Mouse (Mus musculus) midbrain, embryonic 12.5 days (tissue): Measurements from ENCODE around the gene Ntpcr. TPM values are rescaled to one million over a fixed set of nuclear protein-coding genes. Genes with fewer than 3 reads are reported as not detected.

ENCODE experiments used
- ATAC-seq: fragments of 200-750 bp; cut with Nextera tagmentation; 2 replicates; pipeline ENCODE4 v1.8.0; 2017; ENCODE audit warnings: low read depth, moderate TSS enrichment, moderate library complexity; ENCODE audit not compliant: low FRiP score
- H3K27ac ChIP-seq: fragments of 300-500 bp; sonication (generic); replicated peaks from 2 replicates; pipeline ENCODE4 v1.5.1; 2016; ENCODE audit warnings: mild to moderate bottlenecking
- H3K27me3 ChIP-seq: fragments of 300-500 bp; sonication (generic); 2 replicates; pipeline ENCODE4 v1.6.1; 2016; ENCODE audit warnings: mild to moderate bottlenecking
- H3K36me3 ChIP-seq: fragments of 300-500 bp; sonication (generic); 2 replicates; pipeline ENCODE4 v1.6.1; 2016
- H3K4me1 ChIP-seq: fragments of 300-500 bp; sonication (generic); 2 replicates; pipeline ENCODE4 v1.6.1; 2016
- H3K4me2 ChIP-seq: fragments of 300-500 bp; sonication (generic); replicated peaks from 2 replicates; pipeline ENCODE4 v1.6.1; 2016; ENCODE audit warnings: mild to moderate bottlenecking, moderate library complexity
- H3K4me3 ChIP-seq: fragments of 300-500 bp; sonication (generic); 2 replicates; pipeline ENCODE4 v1.5.1; 2016; ENCODE audit warnings: mild to moderate bottlenecking
- H3K9ac ChIP-seq: fragments of 300-500 bp; sonication (generic); replicated peaks from 2 replicates; pipeline ENCODE4 v1.6.1; 2016; ENCODE audit warnings: mild to moderate bottlenecking, moderate library complexity
- H3K9me3 ChIP-seq: fragments of 300-500 bp; sonication (generic); 2 replicates; pipeline ENCODE4 v1.6.1; 2016; ENCODE audit warnings: mild to moderate bottlenecking
- whole genome bisulfite sequencing: fragments of 180-500 bp; shearing (Covaris S2); methylation state at CpG from one replicate; pipeline ENCODE4 v1.1.7; 2016; 5-methylcytosine and 5-hydroxymethylcytosine counted together
- polyA plus RNA-seq: library from polyadenylated mRNA; unstranded; fragments of >200 nt; fragmentation: Nextera tagmentation; extraction: Ambion mirVana; gene quantifications from 2 replicates; pipeline ENCODE4 v1.2.1, GENCODE M21; 2016

Gene Ntpcr
- polyA plus RNA-seq, 1 experiment from 2014 or later: 16.8 TPM

DNA sequence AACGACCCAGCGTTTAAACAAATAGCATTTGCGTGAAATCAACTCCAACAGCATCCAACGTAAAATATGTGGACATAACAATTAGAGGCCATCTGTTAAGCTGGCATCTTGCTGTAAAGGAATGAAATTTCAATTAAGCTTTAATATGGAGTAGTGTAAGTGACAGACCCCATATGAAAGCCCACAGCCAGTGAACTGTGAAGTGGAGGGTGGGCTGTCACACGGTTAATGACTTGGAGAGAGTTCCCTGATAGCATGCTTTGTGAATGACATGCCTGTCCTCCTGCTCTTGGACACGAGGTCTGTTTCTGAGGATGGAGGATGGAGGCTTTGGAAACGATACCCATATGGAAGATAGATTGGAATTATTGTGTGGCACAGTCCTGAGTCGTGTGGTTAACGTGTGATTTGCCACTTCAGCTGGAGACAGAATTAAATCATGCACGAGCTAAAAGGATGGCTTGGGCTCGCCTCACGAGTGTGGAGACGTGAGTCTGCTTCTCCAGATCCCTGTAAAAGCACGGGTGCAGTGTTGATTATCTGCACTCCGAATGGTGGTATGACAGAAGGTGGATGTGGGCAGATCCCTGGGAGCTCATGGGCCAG is 26.8 kb upstream of the Ntpcr start:
- no peak overlapping the region for H3K27ac ChIP-seq
- no peaks in the 10 kb centered on the region for H3K27me3 ChIP-seq
- no peak for ATAC-seq

DNA sequence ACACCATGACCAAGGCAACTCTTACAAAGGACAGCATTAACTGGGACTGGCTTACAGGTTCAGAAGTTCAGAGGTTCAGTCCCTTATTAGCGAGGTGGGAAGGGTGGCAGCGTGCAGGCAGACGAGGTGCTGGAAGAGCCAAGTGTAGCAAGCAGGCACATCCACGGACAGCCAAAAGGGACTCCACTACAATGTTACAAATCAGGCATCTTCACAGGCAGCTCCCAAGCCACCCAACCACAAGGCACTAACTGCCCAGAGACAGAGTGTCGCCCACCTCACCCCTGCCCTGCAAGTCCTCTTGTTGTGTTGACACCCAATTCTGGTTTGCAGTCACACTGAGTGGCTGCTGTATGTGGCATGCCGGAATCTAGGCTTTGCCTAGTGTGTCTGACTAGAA is 25.3 kb upstream of the Ntpcr start:
- H3K27ac ChIP-seq: no peak overlapping the region
- ATAC-seq: no peak

More for the DNA sequence above, 26.8 kb upstream of the Ntpcr start:
- no peak overlapping the region for H3K4me2 ChIP-seq
- no peak overlapping the region for H3K9ac ChIP-seq
- H3K36me3 ChIP-seq: no peaks in the 10 kb centered on the region
- 0 out of 2 replicates have a peak, but pooled peaks cover 5% of the 10 kb centered on the region for H3K9me3 ChIP-seq
- 76% methylated on average over 15 of the region's 15 CpGs for WGBS
- H3K4me3 ChIP-seq: no peak overlapping the region
- H3K4me1 ChIP-seq: 0 out of 2 replicates have a peak, but pooled peaks cover 7% of the 10 kb centered on the region

DNA sequence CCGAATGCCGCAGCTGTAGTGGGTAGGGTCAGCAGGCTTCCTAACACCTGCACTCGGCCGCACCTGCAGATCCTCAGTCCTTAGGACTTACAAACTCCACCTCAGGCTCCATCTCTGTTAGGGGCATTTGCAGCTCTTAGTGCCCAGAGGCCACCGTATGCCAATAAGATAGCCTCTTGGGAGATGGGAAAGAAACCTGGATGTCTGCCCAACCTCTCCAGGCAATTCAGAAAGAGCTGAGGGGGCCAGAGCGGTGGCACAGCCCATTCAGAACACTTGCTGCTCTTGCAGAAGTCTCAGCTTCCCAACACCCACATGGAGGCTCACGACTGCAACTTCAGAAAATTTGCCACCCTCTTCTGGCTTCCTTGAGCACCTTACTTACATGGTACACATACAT is 23.9 kb upstream of the Ntpcr start:
- Histone ChIP-seq H3K4me1 (0 out of 2 replicates have a peak, but pooled peaks cover 7% of the 10 kb centered on the region), H3K9ac (no peak overlapping the region), H3K4me2 (no peak overlapping the region), H3K4me3 (no peak overlapping the region), H3K27me3 (no peaks in the 10 kb centered on the region), H3K9me3 (no peaks in the 10 kb centered on the region), H3K27ac (no peak overlapping the region), H3K36me3 (no peaks in the 10 kb centered on the region)
- ATAC-seq: no peak
- 91% methylated on average over 7 of the region's 7 CpGs for WGBS

More for the DNA sequence above, 25.3 kb upstream of the Ntpcr start:
- 96% methylated on average over 6 of the region's 6 CpGs for WGBS
- H3K36me3 ChIP-seq: no peaks in the 10 kb centered on the region
- H3K9me3 ChIP-seq: no peaks in the 10 kb centered on the region
- H3K27me3 ChIP-seq: no peaks in the 10 kb centered on the region
- H3K4me3 ChIP-seq: no peak overlapping the region
- no peak overlapping the region for H3K4me2 ChIP-seq
- H3K4me1 ChIP-seq: 0 out of 2 replicates have a peak, but pooled peaks cover 7% of the 10 kb centered on the region
- H3K9ac ChIP-seq: no peak overlapping the region

DNA sequence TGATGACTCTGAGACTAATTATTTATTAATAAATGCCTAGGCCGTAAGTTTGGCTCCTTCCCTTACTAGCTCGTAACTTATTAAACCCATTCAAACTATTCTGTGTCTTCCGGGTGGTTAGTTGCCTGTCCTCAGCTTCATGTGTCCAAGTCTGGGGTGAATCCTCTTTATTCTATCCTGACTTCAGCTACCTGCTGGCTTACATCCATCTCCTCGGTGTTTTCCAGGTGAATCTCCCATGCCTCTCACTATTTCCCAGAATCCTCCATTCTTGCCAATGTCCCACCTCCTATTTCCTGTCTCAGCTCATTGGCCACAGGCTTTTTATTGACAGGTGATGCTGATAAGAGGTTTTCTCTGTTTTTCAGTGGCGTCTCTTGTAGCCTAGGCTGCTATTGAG is 20.6 kb upstream of the Ntpcr start:
- no peak overlapping the region for H3K27ac ChIP-seq
- no peaks in the 10 kb centered on the region for H3K9me3 ChIP-seq
- no peak overlapping the region for H3K4me3 ChIP-seq
- no peaks in the 10 kb centered on the region for H3K4me1 ChIP-seq
- no peaks in the 10 kb centered on the region for H3K36me3 ChIP-seq
- H3K4me2 ChIP-seq: no peak overlapping the region
- H3K9ac ChIP-seq: no peak overlapping the region
- 95% methylated on average over 5 of the region's 5 CpGs for WGBS
- H3K27me3 ChIP-seq: no peaks in the 10 kb centered on the region
- ATAC-seq: no peak

DNA sequence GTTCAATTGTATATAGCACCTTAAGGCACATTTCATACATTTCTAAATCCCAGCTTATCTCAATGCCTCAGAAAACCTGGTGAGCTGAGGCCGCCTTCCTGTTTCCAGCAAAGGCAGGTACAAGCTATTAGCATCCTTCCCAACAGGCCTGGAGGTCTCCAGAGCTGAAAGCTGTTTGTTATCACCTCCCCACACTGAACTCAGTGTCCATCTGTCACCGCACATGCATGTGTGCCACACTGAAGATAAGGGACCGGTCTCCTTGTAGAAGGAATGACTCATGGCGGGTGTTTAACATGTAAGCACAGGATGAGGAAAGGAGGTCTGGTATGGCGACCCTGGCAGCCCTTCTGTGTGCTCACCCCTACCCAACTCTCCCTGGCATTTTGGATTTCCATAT is 18.2 kb upstream of the Ntpcr start:
- no peak for ATAC-seq
- no peaks in the 10 kb centered on the region for H3K27me3 ChIP-seq
- 83% methylated on average over 5 of the region's 5 CpGs for WGBS
- no peak overlapping the region for H3K4me2 ChIP-seq
- no peak overlapping the region for H3K9ac ChIP-seq
- H3K4me1 ChIP-seq: no peaks in the 10 kb centered on the region
- no peak overlapping the region for H3K27ac ChIP-seq
- H3K36me3 ChIP-seq: no peaks in the 10 kb centered on the region
- H3K4me3 ChIP-seq: no peak overlapping the region
- H3K9me3 ChIP-seq: no peaks in the 10 kb centered on the region

DNA sequence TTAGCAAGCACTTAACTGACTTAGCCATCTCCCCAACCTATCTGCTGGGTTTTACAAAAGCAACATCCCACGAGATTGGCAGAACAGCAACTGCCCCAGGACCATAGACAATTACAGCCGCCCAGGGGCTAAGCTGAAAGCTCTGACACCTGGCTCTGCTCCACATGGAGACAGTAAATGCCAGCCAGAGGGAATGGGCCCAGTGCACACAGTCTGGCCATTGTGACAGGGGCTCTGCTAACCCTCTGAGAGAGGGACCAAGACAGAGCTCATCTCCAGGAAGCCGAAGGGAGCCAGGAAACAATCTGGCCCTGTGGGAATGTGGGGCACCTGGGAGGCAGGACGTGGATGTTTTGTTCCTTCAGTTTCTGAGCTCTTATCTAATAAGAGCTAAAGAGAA is 13.6 kb upstream of the Ntpcr start:
- ATAC-seq: no peak
- H3K27me3 ChIP-seq: no peaks in the 10 kb centered on the region
- WGBS: 61% methylated on average over 4 of the region's 4 CpGs
- H3K27ac ChIP-seq: peak overlapping the region; percentile 20; the same call in 1 of the 2 replicates
- H3K9ac ChIP-seq: no peak overlapping the region
- H3K4me2 ChIP-seq: no peak overlapping the region
- H3K36me3 ChIP-seq: no peaks in the 10 kb centered on the region
- H3K9me3 ChIP-seq: no peaks in the 10 kb centered on the region
- H3K4me3 ChIP-seq: no peak overlapping the region
- H3K4me1 ChIP-seq: peaks cover 5% of the 10 kb centered on the region; the same call in 1 of the 2 replicates

DNA sequence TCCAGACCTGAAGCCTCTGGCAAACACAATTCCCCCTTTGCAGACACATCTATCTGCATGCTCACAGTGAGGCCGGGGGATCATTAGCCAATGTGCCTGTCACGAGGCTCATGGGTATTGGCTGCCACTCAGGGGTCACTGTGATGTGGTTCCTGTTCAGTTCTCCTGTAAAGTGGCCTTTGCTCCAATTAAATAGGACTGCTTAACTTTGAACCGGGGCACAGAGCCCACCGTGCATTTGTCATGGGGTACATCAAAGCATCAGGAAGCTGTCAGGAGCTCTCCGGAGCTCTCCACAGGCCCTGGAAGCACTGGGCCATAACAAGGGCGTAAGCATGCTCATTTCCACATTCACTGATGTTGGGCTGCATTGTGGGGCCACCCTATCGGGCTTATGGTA is 13.2 kb upstream of the Ntpcr start:
- 41% methylated on average over 7 of the region's 7 CpGs for WGBS
- H3K27me3 ChIP-seq: no peaks in the 10 kb centered on the region
- H3K4me1 ChIP-seq: peaks cover 5% of the 10 kb centered on the region; the same call in 1 of the 2 replicates
- H3K9ac ChIP-seq: no peak overlapping the region
- no peaks in the 10 kb centered on the region for H3K36me3 ChIP-seq
- peak overlapping the region; percentile 20; the same call in 1 of the 2 replicates for H3K27ac ChIP-seq
- no peak overlapping the region for H3K4me3 ChIP-seq
- ATAC-seq: 0 out of 2 replicates have a peak, but pooled peaks have one; percentile 19
- no peaks in the 10 kb centered on the region for H3K9me3 ChIP-seq
- no peak overlapping the region for H3K4me2 ChIP-seq

DNA sequence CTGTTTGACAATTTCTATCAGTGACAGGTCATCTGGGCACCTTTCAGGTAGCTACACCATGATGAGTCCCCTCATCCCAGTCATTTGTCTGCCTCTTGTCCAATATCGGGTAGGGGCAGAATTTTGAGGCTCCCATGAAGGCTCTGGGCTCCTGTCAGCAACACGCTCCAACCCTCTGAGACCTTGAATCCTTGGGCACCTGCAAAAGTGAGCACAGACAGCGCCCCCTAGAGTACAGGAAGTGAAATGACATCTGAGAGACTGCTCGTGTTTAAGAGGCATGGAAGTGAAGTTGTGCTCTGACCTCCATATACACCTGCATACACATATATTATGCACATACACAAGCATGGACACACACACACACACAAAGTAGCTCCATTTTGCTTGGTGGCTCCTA is 10.8 kb upstream of the Ntpcr start:
- Histone ChIP-seq H3K4me3 (no peak overlapping the region), H3K27ac (no peak overlapping the region), H3K9me3 (no peaks in the 10 kb centered on the region), H3K27me3 (no peaks in the 10 kb centered on the region; the same call in 1 of the 2 replicates), H3K36me3 (no peaks in the 10 kb centered on the region), H3K9ac (no peak overlapping the region), H3K4me1 (peaks cover 5% of the 10 kb centered on the region; the same call in 1 of the 2 replicates), H3K4me2 (no peak overlapping the region)
- 65% methylated on average over 4 of the region's 4 CpGs for WGBS
- ATAC-seq: no peak

DNA sequence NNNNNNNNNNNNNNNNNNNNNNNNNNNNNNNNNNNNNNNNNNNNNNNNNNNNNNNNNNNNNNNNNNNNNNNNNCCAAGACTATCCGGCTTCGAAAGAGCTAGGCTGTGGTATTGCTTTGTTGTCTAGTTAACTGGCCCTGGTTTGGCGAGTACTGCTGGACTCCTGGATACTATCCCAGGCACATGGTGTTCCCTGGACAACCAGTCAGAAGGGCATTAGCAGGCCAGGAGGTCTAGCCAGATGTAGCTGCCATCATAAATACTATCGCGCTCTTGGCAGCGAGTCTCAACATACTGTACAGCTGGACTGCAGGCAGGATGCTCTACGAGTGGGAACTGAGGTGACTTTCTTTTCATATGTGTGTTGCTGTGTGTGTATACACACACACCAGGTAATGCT is 7.1 kb upstream of the Ntpcr start:
- Histone ChIP-seq H3K9ac (no peak overlapping the region), H3K36me3 (no peaks in the 10 kb centered on the region), H3K27me3 (no peaks in the 10 kb centered on the region; the same call in 1 of the 2 replicates), H3K4me3 (no peak overlapping the region), H3K9me3 (no peaks in the 10 kb centered on the region), H3K4me1 (no peaks in the 10 kb centered on the region), H3K27ac (no peak overlapping the region), H3K4me2 (no peak overlapping the region)
- ATAC-seq: no peak
- 90% methylated on average over 7 of the region's 7 CpGs for WGBS

DNA sequence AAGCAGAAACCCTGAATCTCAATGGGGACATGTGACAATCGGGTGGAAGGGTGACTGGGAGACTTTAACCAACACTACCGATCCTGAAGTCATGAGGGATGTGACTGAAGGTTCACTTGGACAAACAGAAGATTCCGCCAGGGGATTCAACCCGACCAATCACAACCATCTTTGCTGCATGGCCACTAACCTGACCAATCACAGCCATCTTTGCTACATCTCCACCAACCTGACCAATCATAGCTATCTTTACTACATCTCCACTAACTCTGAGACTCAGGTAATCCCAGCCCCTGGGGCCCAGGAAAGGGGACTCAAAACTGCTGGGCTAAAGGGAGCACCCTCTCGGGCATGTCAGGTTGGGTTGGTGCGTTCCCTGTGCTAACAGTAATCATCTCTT is 6.3 kb upstream of the Ntpcr start:
- no peak overlapping the region for H3K4me2 ChIP-seq
- no peaks in the 10 kb centered on the region for H3K36me3 ChIP-seq
- H3K4me3 ChIP-seq: no peak overlapping the region
- 95% methylated on average over 6 of the region's 6 CpGs for WGBS
- no peaks in the 10 kb centered on the region for H3K4me1 ChIP-seq
- ATAC-seq: no peak
- no peak overlapping the region for H3K9ac ChIP-seq
- no peak overlapping the region for H3K27ac ChIP-seq
- H3K27me3 ChIP-seq: no peaks in the 10 kb centered on the region; the same call in 1 of the 2 replicates
- H3K9me3 ChIP-seq: no peaks in the 10 kb centered on the region

DNA sequence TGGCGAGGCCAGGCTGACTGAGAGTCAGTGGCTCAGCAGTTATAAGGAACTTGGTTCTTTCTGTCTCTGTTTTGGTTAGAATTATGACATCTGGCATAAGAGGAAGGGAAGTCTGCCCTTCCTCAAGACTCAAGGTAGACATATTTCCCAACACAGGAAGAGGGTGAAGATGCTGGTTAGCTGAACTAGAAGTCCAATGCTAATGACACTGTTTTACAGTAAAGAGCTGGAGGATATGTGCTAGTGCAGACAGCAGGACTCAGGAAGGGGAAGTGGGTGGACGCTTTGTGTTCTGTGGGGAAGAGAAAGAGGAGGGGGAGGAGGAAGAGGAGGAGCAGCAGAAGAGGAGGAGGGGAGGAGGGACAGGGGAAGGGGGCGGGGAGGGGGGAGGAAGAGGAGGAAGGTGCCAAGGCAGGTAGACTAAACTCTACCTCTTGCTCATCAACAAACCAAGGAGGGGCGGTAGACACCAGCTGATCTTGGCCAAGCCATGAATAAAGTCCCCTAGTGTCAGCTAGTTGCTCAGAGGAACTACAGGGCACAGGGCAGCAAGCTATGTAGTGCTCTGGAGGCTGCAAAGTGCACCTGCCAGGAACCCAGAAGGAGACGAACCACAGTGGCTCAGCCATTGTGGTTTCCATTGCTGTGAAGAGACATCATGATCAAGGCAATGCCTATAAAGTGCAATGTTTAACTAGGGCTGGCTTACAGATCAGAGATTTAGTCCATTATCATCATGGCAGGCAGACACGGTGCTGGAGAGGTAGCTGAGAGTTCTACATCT is 4.5 kb upstream of the Ntpcr start:
- WGBS: 75% methylated on average over 6 of the region's 6 CpGs
- H3K4me1 ChIP-seq: no peaks in the 10 kb centered on the region
- no peaks in the 10 kb centered on the region for H3K9me3 ChIP-seq
- no peak overlapping the region for H3K27ac ChIP-seq
- H3K4me2 ChIP-seq: no peak overlapping the region
- ATAC-seq: no peak
- no peak overlapping the region for H3K4me3 ChIP-seq
- no peaks in the 10 kb centered on the region; the same call in 1 of the 2 replicates for H3K27me3 ChIP-seq
- H3K36me3 ChIP-seq: no peaks in the 10 kb centered on the region
- H3K9ac ChIP-seq: no peak overlapping the region

DNA sequence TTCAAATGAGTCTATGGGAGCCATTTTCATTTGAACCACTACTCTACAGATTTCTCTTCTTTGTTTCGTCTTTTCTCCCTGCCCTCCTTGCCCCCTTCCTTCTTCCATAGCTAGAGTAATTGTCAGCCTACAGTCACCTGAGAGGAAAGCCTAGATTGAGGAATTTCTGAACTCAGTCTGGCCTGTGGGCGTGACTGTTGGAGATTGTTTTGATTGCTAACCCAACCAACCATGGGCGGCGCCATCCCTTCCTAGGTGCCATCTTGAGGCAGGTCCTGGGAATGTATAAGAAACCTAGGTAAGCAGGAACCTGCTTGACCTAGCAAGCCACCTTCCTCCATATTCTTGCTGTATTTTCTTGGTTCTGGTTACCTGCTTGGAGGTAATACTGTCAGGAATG is 3.6 kb upstream of the Ntpcr start:
- no peaks in the 10 kb centered on the region for H3K9me3 ChIP-seq
- ATAC-seq: no peak
- H3K4me1 ChIP-seq: no peaks in the 10 kb centered on the region
- no peak overlapping the region for H3K27ac ChIP-seq
- H3K27me3 ChIP-seq: no peaks in the 10 kb centered on the region; the same call in 1 of the 2 replicates
- no peak overlapping the region for H3K9ac ChIP-seq
- 91% methylated on average over 4 of the region's 4 CpGs for WGBS
- H3K4me3 ChIP-seq: no peak overlapping the region
- H3K36me3 ChIP-seq: no peaks in the 10 kb centered on the region
- H3K4me2 ChIP-seq: no peak overlapping the region
